ENCODE assay signal across 23 mouse cellular contexts in genomic region chr6:54227061-54227460, GRCm38 (mm10).
DNase-seq lines count a peak whose midpoint lies in the region; ATAC-seq lines count a peak whose summit lies in the region.
"Had no signal": no experiment of that assay in that cellular context is flagged by ENCODE, and none has a peak within 500 bp of the region (broad histone marks: within the 10 kb centered on the region; RNA-seq: fewer than 3 reads in every experiment).

No protein-coding gene starts in this region.

- H3K4me1 ChIP-seq in hindbrain, embryonic 15.5 days (replicated peaks), result peaks cover 9% of the 10 kb centered on the region
- peaks cover 25% of the 10 kb centered on the region for H3K4me1 ChIP-seq in hindbrain, embryonic 10.5 days (replicated peaks)
- H3K4me1 ChIP-seq in liver, embryonic 13.5 days (replicated peaks), result no peaks in the 10 kb centered on the region
- no peaks in the 10 kb centered on the region for H3K4me1 ChIP-seq in intestine, embryonic 15.5 days (replicated peaks)

- ATAC-seq in hindbrain, embryonic 15.5 days (ENCODE audit: low FRiP score, low read depth), result 0 out of 2 replicates have a peak, but pooled peaks have one; percentile 10
- peak; percentile 57; the same call in 1 of the 2 replicates for ATAC-seq in liver, embryonic 13.5 days (ENCODE audit: low read depth)
- ATAC-seq in intestine, embryonic 15.5 days, result peak; percentile 50
- ATAC-seq: activated CD4-positive, CD25-positive, alpha-beta regulatory T cell, adult 4 months; forebrain, embryonic 14.5 days; forebrain, postnatal 0 days; hindbrain, postnatal 0 days had no signal

- DNase-seq in hindbrain, embryonic 10.5 days (ENCODE audit: low spot score), result no peak
- DNase-seq in liver, embryonic 13.5 days, result no peak
- no peak for DNase-seq in liver
- DNase-seq in embryo, embryonic 10.5 days (ENCODE audit: low spot score), result no peak
- DNase-seq: adrenal gland, adult 8-10 months; adrenal gland, postnatal 25 days; cerebellum, adult 11-12 months; cerebellum, adult 8-10 months; cerebellum, postnatal 10 days; cerebellum, postnatal 36 days; forebrain, postnatal 0 days; gastrocnemius, adult 2 months; gastrocnemius, postnatal 14 days; heart, adult 11 months had no signal

- WGBS in hindbrain, embryonic 15.5 days, result 90% methylated on average over 3 of the region's 3 CpGs
- 91% methylated on average over 3 of the region's 3 CpGs for WGBS in hindbrain, embryonic 10.5 days
- 70% methylated on average over 3 of the region's 3 CpGs for WGBS in liver, embryonic 13.5 days (ENCODE audit: insufficient replicate concordance)
- WGBS in intestine, embryonic 15.5 days, result 82% methylated on average over 3 of the region's 3 CpGs

- H3K9ac ChIP-seq in hindbrain, embryonic 15.5 days, result no peak overlapping the region
- no peak overlapping the region for H3K9ac ChIP-seq in liver, embryonic 13.5 days
- no peak overlapping the region for H3K9ac ChIP-seq in intestine, embryonic 15.5 days
- H3K9ac ChIP-seq: embryonic facial prominence, embryonic 12.5 days; embryonic facial prominence, embryonic 15.5 days; forebrain, postnatal 0 days; hindbrain, embryonic 13.5 days had no signal

- no peak overlapping the region for H3K4me2 ChIP-seq in hindbrain, embryonic 15.5 days
- H3K4me2 ChIP-seq in liver, embryonic 13.5 days, result no peak overlapping the region
- H3K4me2 ChIP-seq in intestine, embryonic 15.5 days (replicated peaks), result no peak overlapping the region; the same call in 1 of the 2 replicates
- H3K4me2 ChIP-seq: embryonic facial prominence, embryonic 12.5 days; embryonic facial prominence, embryonic 15.5 days; heart, embryonic 11.5 days; hindbrain, embryonic 13.5 days had no signal

- no peaks in the 10 kb centered on the region for H3K36me3 ChIP-seq in hindbrain, embryonic 15.5 days
- no peaks in the 10 kb centered on the region for H3K36me3 ChIP-seq in hindbrain, embryonic 10.5 days
- no peaks in the 10 kb centered on the region for H3K36me3 ChIP-seq in liver, embryonic 13.5 days
- H3K36me3 ChIP-seq in intestine, embryonic 15.5 days, result no peaks in the 10 kb centered on the region
- H3K36me3 ChIP-seq: embryonic facial prominence, embryonic 12.5 days; embryonic facial prominence, embryonic 15.5 days; hindbrain, embryonic 13.5 days had no signal

- H3K27ac ChIP-seq in hindbrain, embryonic 15.5 days (replicated peaks), result no peak overlapping the region
- H3K27ac ChIP-seq in hindbrain, embryonic 10.5 days, result no peak overlapping the region
- no peak overlapping the region for H3K27ac ChIP-seq in liver, embryonic 13.5 days
- no peak overlapping the region for H3K27ac ChIP-seq in intestine, embryonic 15.5 days
- H3K27ac ChIP-seq: embryonic facial prominence, embryonic 12.5 days; embryonic facial prominence, embryonic 15.5 days; gastrocnemius, adult 2 months; hindbrain, postnatal 0 days had no signal

- H3K9me3 ChIP-seq in hindbrain, embryonic 15.5 days, result no peaks in the 10 kb centered on the region
- H3K9me3 ChIP-seq in hindbrain, embryonic 10.5 days, result no peaks in the 10 kb centered on the region
- H3K9me3 ChIP-seq in liver, embryonic 13.5 days (replicated peaks), result no peaks in the 10 kb centered on the region
- H3K9me3 ChIP-seq in intestine, embryonic 15.5 days, result no peaks in the 10 kb centered on the region
- H3K9me3 ChIP-seq: embryonic facial prominence, embryonic 12.5 days; embryonic facial prominence, embryonic 15.5 days; hindbrain, embryonic 13.5 days had no signal

- H3K4me3 ChIP-seq in hindbrain, embryonic 15.5 days, result no peak overlapping the region
- no peak overlapping the region for H3K4me3 ChIP-seq in hindbrain, embryonic 10.5 days
- no peak overlapping the region for H3K4me3 ChIP-seq in liver, embryonic 13.5 days (replicated peaks)
- H3K4me3 ChIP-seq in intestine, embryonic 15.5 days (replicated peaks), result no peak overlapping the region
- H3K4me3 ChIP-seq: embryonic facial prominence, embryonic 12.5 days; embryonic facial prominence, embryonic 15.5 days; gastrocnemius, adult 2 months; hindbrain, embryonic 13.5 days had no signal

- H3K27me3 ChIP-seq in hindbrain, embryonic 15.5 days, result no peaks in the 10 kb centered on the region
- peaks cover 36% of the 10 kb centered on the region for H3K27me3 ChIP-seq in hindbrain, embryonic 10.5 days (ENCODE audit: insufficient read depth, poor library complexity, severe bottlenecking)
- H3K27me3 ChIP-seq in liver, embryonic 13.5 days, result no peaks in the 10 kb centered on the region
- no peaks in the 10 kb centered on the region for H3K27me3 ChIP-seq in intestine, embryonic 15.5 days (replicated peaks)
